Mouse (Mus musculus) heart, embryonic 16.5 days (tissue): ENCODE results near the gene Poc1b. TPM values are rescaled to one million over a fixed set of nuclear protein-coding genes. Genes with fewer than 3 reads are reported as not detected.
A peak's percentile ranks its signal among the peaks of the same experiment; 100 is the strongest.

ENCODE experiments used
- ATAC-seq: fragments of 200-750 bp; cut with Nextera tagmentation; replicated peaks from 2 replicates; pipeline ENCODE4 v1.8.0; 2017; ENCODE audit warnings: moderate number of reproducible peaks; ENCODE audit not compliant: insufficient read depth, low FRiP score; ENCODE audit errors: extremely low read depth
- H3K27ac ChIP-seq: fragments of 300-500 bp; sonication (generic); 2 replicates; pipeline ENCODE4 v1.5.1; 2014; ENCODE audit warnings: mild to moderate bottlenecking, low read length, control low read depth, moderate library complexity
- H3K27me3 ChIP-seq: fragments of 300-500 bp; sonication (generic); 2 replicates; pipeline ENCODE4 v1.6.1; 2014; ENCODE audit warnings: low read length, mixed read lengths; ENCODE audit not compliant: control insufficient read depth, insufficient read depth
- H3K36me3 ChIP-seq: fragments of 300-500 bp; sonication (generic); 2 replicates; pipeline ENCODE4 v1.6.1; 2014; ENCODE audit not compliant: control insufficient read depth, insufficient read depth
- H3K4me1 ChIP-seq: fragments of 300-500 bp; sonication (generic); 2 replicates; pipeline ENCODE4 v1.6.1; 2014; ENCODE audit warnings: low read length, mixed read lengths; ENCODE audit not compliant: control insufficient read depth, insufficient read depth
- H3K4me2 ChIP-seq: fragments of 300-500 bp; sonication (generic); 2 replicates; pipeline ENCODE4 v1.6.1; 2014; ENCODE audit warnings: low read depth, mild to moderate bottlenecking, control low read depth, low read length
- H3K4me3 ChIP-seq: fragments of 300-500 bp; sonication (generic); 2 replicates; pipeline ENCODE4 v1.5.1; 2014; ENCODE audit warnings: mild to moderate bottlenecking, control low read depth, low read length
- H3K9ac ChIP-seq: fragments of 300-500 bp; sonication (generic); 2 replicates; pipeline ENCODE4 v1.6.1; 2014; ENCODE audit warnings: low read length, control low read depth
- H3K9me3 ChIP-seq: fragments of 300-500 bp; sonication (generic); replicated peaks from 2 replicates; pipeline ENCODE4 v1.6.1; 2016; ENCODE audit warnings: low read length; ENCODE audit not compliant: control insufficient read depth
- WGBS: fragments of 180-500 bp; shearing (Covaris S2); extraction: QIAGEN DNeasy Blood & Tissue Kit; methylation state at CpG from one replicate; pipeline ENCODE4 v1.1.7; 2014; 5-methylcytosine and 5-hydroxymethylcytosine counted together
- polyA plus RNA-seq: library from polyadenylated mRNA; unstranded; fragments of >200 nt; fragmentation: Nextera tagmentation; extraction: Ambion mirVana; gene quantifications from 2 replicates; pipeline ENCODE4 v1.2.1, GENCODE M21; 2015

The Poc1b gene
- polyA plus RNA-seq, 1 experiment from 2014 or later: 10.0 TPM

- H3K27me3 ChIP-seq: no peaks in the 10 kb centered on the region
- peak within 1 kb of the TSS; percentile 83 for H3K4me3 ChIP-seq
- 0% methylated on average over 22 of the region's 22 CpGs for WGBS
- peaks cover 12% of the 10 kb centered on the region for H3K36me3 ChIP-seq
- peak; percentile 85 for ATAC-seq
- H3K27ac ChIP-seq: peak within 1 kb of the TSS; percentile 78
- H3K4me1 ChIP-seq: peaks cover 10% of the 10 kb centered on the region
- H3K9ac ChIP-seq: peak within 1 kb of the TSS; percentile 85
- H3K4me2 ChIP-seq: peak within 1 kb of the TSS; percentile 95
- no peaks in the 10 kb centered on the region for H3K9me3 ChIP-seq
Observed at GRCm38 (mm10) chr10:99107964-99108363, 1.1 kb downstream of the Poc1b start, which contains the start of gene Galnt4. Gene Galnt4, plus strand, starts transcription at chr10:99108159.

GRCm38 (mm10) chr10:99108431-99108982, 1.7 kb downstream of the Poc1b start:
- Histone ChIP-seq H3K4me1 (peaks cover 10% of the 10 kb centered on the region), H3K4me3 (peak overlapping the region; percentile 83), H3K4me2 (peak overlapping the region; percentile 95), H3K27ac (peak overlapping the region; percentile 75), H3K9me3 (no peaks in the 10 kb centered on the region), H3K36me3 (peaks cover 12% of the 10 kb centered on the region), H3K27me3 (no peaks in the 10 kb centered on the region), H3K9ac (peak overlapping the region; percentile 85)
- WGBS: 25% methylated on average over 12 of the region's 12 CpGs
- ATAC-seq: no peak

GRCm38 (mm10) chr10:99113533-99113932, 6.7 kb downstream of the Poc1b start:
- Histone ChIP-seq H3K36me3 (peaks cover 12% of the 10 kb centered on the region), H3K4me3 (no peak overlapping the region), H3K4me2 (no peak overlapping the region), H3K9ac (no peak overlapping the region), H3K4me1 (peaks cover 14% of the 10 kb centered on the region), H3K27ac (no peak overlapping the region), H3K27me3 (no peaks in the 10 kb centered on the region), H3K9me3 (no peaks in the 10 kb centered on the region)
- 42% methylated on average over 3 of the region's 3 CpGs for WGBS
- no peak for ATAC-seq

GRCm38 (mm10) chr10:99114295-99114694, 7.5 kb downstream of the Poc1b start:
- no peaks in the 10 kb centered on the region for H3K9me3 ChIP-seq
- no peak overlapping the region for H3K27ac ChIP-seq
- no peak overlapping the region for H3K4me2 ChIP-seq
- no peak overlapping the region for H3K9ac ChIP-seq
- no peak for ATAC-seq
- no peak overlapping the region for H3K4me3 ChIP-seq
- peaks cover 10% of the 10 kb centered on the region for H3K4me1 ChIP-seq
- peaks cover 10% of the 10 kb centered on the region for H3K36me3 ChIP-seq
- no peaks in the 10 kb centered on the region for H3K27me3 ChIP-seq
- WGBS: 81% methylated on average over 8 of the region's 8 CpGs

- H3K9me3 ChIP-seq: no peaks in the 10 kb centered on the region
- WGBS: 24% methylated on average over 18 of the region's 18 CpGs
- H3K36me3 ChIP-seq: no peaks in the 10 kb centered on the region
- H3K4me2 ChIP-seq: peak overlapping the region; percentile 53
- H3K9ac ChIP-seq: no peak overlapping the region; the same call in 1 of the 2 replicates
- ATAC-seq: peak; percentile 39; the same call in 1 of the 2 replicates
- peak overlapping the region; percentile 31 for H3K4me3 ChIP-seq
- peaks cover 10% of the 10 kb centered on the region for H3K4me1 ChIP-seq
- no peaks in the 10 kb centered on the region for H3K27me3 ChIP-seq
- H3K27ac ChIP-seq: no peak overlapping the region
Observed at GRCm38 (mm10) chr10:99115471-99116236, 8.8 kb downstream of the Poc1b start.

- Histone ChIP-seq H3K9me3 (no peaks in the 10 kb centered on the region), H3K4me3 (peak overlapping the region; percentile 31), H3K27ac (no peak overlapping the region), H3K36me3 (no peaks in the 10 kb centered on the region), H3K4me2 (peak overlapping the region; percentile 53), H3K9ac (no peak overlapping the region), H3K4me1 (peaks cover 10% of the 10 kb centered on the region), H3K27me3 (no peaks in the 10 kb centered on the region)
- no peak; the same call in 1 of the 2 replicates for ATAC-seq
- 56% methylated on average over 8 of the region's 8 CpGs for WGBS
Observed at GRCm38 (mm10) chr10:99116237-99116632, 9.4 kb downstream of the Poc1b start.

GRCm38 (mm10) chr10:99116650-99117615, 10.1 kb downstream of the Poc1b start:
- Histone ChIP-seq H3K4me1 (peaks cover 10% of the 10 kb centered on the region), H3K27me3 (no peaks in the 10 kb centered on the region), H3K36me3 (no peaks in the 10 kb centered on the region), H3K4me2 (no peak overlapping the region), H3K9me3 (no peaks in the 10 kb centered on the region), H3K9ac (no peak overlapping the region), H3K27ac (no peak overlapping the region), H3K4me3 (no peak overlapping the region)
- 85% methylated on average over 16 of the region's 16 CpGs for WGBS
- 0 out of 2 replicates have a peak, but pooled peaks have one; percentile 29 for ATAC-seq

- Histone ChIP-seq H3K27me3 (no peaks in the 10 kb centered on the region), H3K27ac (no peak overlapping the region), H3K9me3 (no peaks in the 10 kb centered on the region), H3K36me3 (no peaks in the 10 kb centered on the region), H3K9ac (no peak overlapping the region), H3K4me2 (no peak overlapping the region), H3K4me1 (peaks cover 10% of the 10 kb centered on the region), H3K4me3 (no peak overlapping the region)
- WGBS: 71% methylated on average over 10 of the region's 10 CpGs
- no peak for ATAC-seq
Observed at GRCm38 (mm10) chr10:99117876-99118275, 11.0 kb downstream of the Poc1b start.
